Mouse (Mus musculus) heart, adult 8-10 months (tissue): ENCODE data around the gene Nfkbie. TPM values are rescaled to one million over a fixed set of nuclear protein-coding genes. Genes with fewer than 3 reads are reported as not detected.
A peak's percentile ranks its signal among the peaks of the same experiment; 100 is the strongest.

Experiments used
- DNase-seq: peaks from one replicate; pipeline ENCODE4 v3.0.0; 2022; ENCODE audit warnings: low spot score
- total RNA-seq, 4 experiments: library from RNA; stranded (reverse); gene quantifications; 2 replicates each; pipeline ENCODE4 v1.2.4; 2022

Nfkbie gene
- total RNA-seq, 4 experiments from 2014 or later, result 0.65 to 1.5 (median 1.3) TPM

GRCm38 (mm10) chr17:45580958-45581477 is 25.5 kb downstream of the Nfkbie start:
- DNase-seq, result peak; percentile 60

- DNase-seq, result peak; percentile 81
Measured at GRCm38 (mm10) chr17:45581567-45581983, 26.1 kb downstream of the Nfkbie start.

- no peak for DNase-seq
Measured at GRCm38 (mm10) chr17:45582188-45582587, 26.7 kb downstream of the Nfkbie start.

- DNase-seq, result no peak
Measured at GRCm38 (mm10) chr17:45582715-45583355, 27.3 kb downstream of the Nfkbie start.

- DNase-seq, result peak; percentile 93
Measured at GRCm38 (mm10) chr17:45584096-45584896, 28.8 kb downstream of the Nfkbie start.

GRCm38 (mm10) chr17:45584939-45585678 is 29.6 kb downstream of the Nfkbie start:
- peak; percentile 83 for DNase-seq

- DNase-seq, result no peak
Measured at GRCm38 (mm10) chr17:45585725-45586448, 30.4 kb downstream of the Nfkbie start.

- no peak for DNase-seq
Measured at GRCm38 (mm10) chr17:45586449-45586837, 30.9 kb downstream of the Nfkbie start.

- DNase-seq, result no peak
Measured at GRCm38 (mm10) chr17:45588370-45588769, 32.9 kb downstream of the Nfkbie start.

GRCm38 (mm10) chr17:45589236-45589635 is 33.7 kb downstream of the Nfkbie start:
- no peak for DNase-seq

GRCm38 (mm10) chr17:45589844-45590243 is 34.3 kb downstream of the Nfkbie start:
- DNase-seq, result no peak

GRCm38 (mm10) chr17:45590410-45590809 is 34.9 kb downstream of the Nfkbie start:
- no peak for DNase-seq

GRCm38 (mm10) chr17:45591701-45592605 is 36.5 kb downstream of the Nfkbie start:
- peak; percentile 84 for DNase-seq

GRCm38 (mm10) chr17:45592606-45593431 is 37.3 kb downstream of the Nfkbie start:
- peak; percentile 68 for DNase-seq

- no peak for DNase-seq
Measured at GRCm38 (mm10) chr17:45593479-45593878, 38.0 kb downstream of the Nfkbie start.

- no peak for DNase-seq
Measured at GRCm38 (mm10) chr17:45594195-45594594, 38.7 kb downstream of the Nfkbie start.

- DNase-seq, result peak; percentile 72
Measured at GRCm38 (mm10) chr17:45594881-45595735, 39.6 kb downstream of the Nfkbie start.

GRCm38 (mm10) chr17:45595736-45596390 is 40.4 kb downstream of the Nfkbie start:
- no peak for DNase-seq
